Mouse (Mus musculus) forebrain, embryonic 15.5 days (tissue): Measurements from ENCODE around the gene Klk1. TPM values are rescaled to one million over a fixed set of nuclear protein-coding genes. Genes with fewer than 3 reads are reported as not detected.
A peak's percentile ranks its signal among the peaks of the same experiment; 100 is the strongest.
"Not testable (repeated sequence)": the region's sequence is repeated elsewhere in the genome, so short reads cannot be mapped to it uniquely, and the experiment has no call there.

Source experiments
- ATAC-seq: fragments of 200-750 bp; cut with Nextera tagmentation; replicated peaks from 2 replicates; pipeline ENCODE4 v1.8.0; 2017; ENCODE audit warnings: mild to moderate bottlenecking, moderate TSS enrichment, moderate library complexity
- H3K27ac ChIP-seq: fragments of 300-500 bp; sonication (generic); replicated peaks from 2 replicates; pipeline ENCODE4 v1.5.1; 2015; ENCODE audit warnings: mild to moderate bottlenecking, inconsistent platforms
- H3K27me3 ChIP-seq: fragments of 300-500 bp; sonication (generic); 2 replicates; pipeline ENCODE4 v1.6.1; 2015; ENCODE audit warnings: inconsistent platforms
- H3K36me3 ChIP-seq: fragments of 300-500 bp; sonication (generic); 2 replicates; pipeline ENCODE4 v1.6.1; 2015; ENCODE audit warnings: mild to moderate bottlenecking, inconsistent platforms
- H3K4me1 ChIP-seq: fragments of 300-500 bp; sonication (generic); 2 replicates; pipeline ENCODE4 v1.6.1; 2015; ENCODE audit warnings: inconsistent platforms
- H3K4me2 ChIP-seq: fragments of 300-500 bp; sonication (generic); replicated peaks from 2 replicates; pipeline ENCODE4 v1.6.1; 2015; ENCODE audit warnings: mild to moderate bottlenecking, inconsistent platforms
- H3K4me3 ChIP-seq: fragments of 300-500 bp; sonication (generic); 2 replicates; pipeline ENCODE4 v1.5.1; 2015; ENCODE audit warnings: mild to moderate bottlenecking, inconsistent platforms
- H3K9ac ChIP-seq: fragments of 300-500 bp; sonication (generic); replicated peaks from 2 replicates; pipeline ENCODE4 v1.6.1; 2015; ENCODE audit warnings: mild to moderate bottlenecking, inconsistent platforms
- H3K9me3 ChIP-seq: fragments of 300-500 bp; sonication (generic); 2 replicates; pipeline ENCODE4 v1.6.1; 2016; ENCODE audit warnings: inconsistent platforms
- WGBS: fragments of 180-500 bp; shearing (Covaris S2); methylation state at CpG from one replicate; pipeline ENCODE4 v1.1.7; 2015; ENCODE audit warnings: mixed read lengths; 5-methylcytosine and 5-hydroxymethylcytosine counted together
- polyA plus RNA-seq: library from polyadenylated mRNA; unstranded; fragments of >200 nt; fragmentation: Nextera tagmentation; extraction: Ambion mirVana; gene quantifications from 2 replicates; pipeline ENCODE4 v1.2.1, GENCODE M21; 2015

The Klk1 gene
- polyA plus RNA-seq, 1 experiment from 2014 or later = not detected

DNA sequence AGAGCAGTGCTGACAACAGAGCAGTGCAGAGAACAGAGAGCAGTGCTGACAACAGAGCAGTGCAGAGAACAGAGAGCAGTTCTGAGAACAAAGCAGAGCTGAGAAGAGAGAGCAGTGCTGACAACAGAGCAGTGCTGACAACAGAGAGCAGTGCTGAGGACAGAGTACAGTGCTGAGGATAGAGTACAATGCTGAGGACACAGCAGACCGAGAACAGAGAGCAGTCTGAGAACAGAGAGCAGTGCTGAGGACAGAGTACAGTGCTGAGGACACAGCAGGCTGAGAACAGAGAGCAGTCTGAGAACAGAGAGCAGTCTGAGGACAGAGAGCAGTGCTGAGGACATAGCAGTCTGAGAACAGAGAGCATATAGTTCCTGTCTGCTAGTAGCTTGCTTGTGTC, 15.6 kb downstream of the Klk1 start:
- H3K36me3 ChIP-seq = no peaks in the 10 kb centered on the region
- no peak overlapping the region for H3K4me2 ChIP-seq
- H3K9me3 ChIP-seq = no peaks in the 10 kb centered on the region
- no peak overlapping the region for H3K27ac ChIP-seq
- WGBS = 70% methylated on average over 1 of the region's 1 CpGs
- peaks cover 7% of the 10 kb centered on the region for H3K4me1 ChIP-seq
- ATAC-seq = no peak
- no peak overlapping the region for H3K9ac ChIP-seq
- no peaks in the 10 kb centered on the region; the same call in 1 of the 2 replicates for H3K27me3 ChIP-seq
- H3K4me3 ChIP-seq = no peak overlapping the region

DNA sequence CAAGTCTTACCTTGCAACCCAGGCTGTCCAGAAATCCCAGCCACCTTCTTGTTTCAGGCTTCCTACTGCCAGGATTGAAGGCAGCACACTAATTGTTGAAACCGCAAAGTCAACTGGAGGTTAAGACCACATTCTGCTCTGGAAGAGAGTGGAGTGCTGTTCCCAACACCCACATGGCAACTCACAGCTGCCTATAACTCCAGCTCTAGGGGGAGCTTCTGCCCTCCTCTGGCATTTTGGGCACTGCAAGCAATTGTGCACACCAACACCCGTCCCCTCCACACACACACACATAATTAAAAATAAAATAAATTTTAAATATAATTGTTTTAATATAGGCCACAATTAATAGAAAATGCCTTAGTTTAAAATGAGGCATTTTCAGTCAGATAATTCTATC, 16.0 kb downstream of the Klk1 start:
- H3K36me3 ChIP-seq = no peaks in the 10 kb centered on the region
- no peak overlapping the region for H3K27ac ChIP-seq
- H3K9ac ChIP-seq = no peak overlapping the region
- no peaks in the 10 kb centered on the region for H3K9me3 ChIP-seq
- ATAC-seq = no peak
- no peak overlapping the region for H3K4me3 ChIP-seq
- 71% methylated on average over 2 of the region's 2 CpGs for WGBS
- no peak overlapping the region for H3K4me2 ChIP-seq
- H3K4me1 ChIP-seq = peaks cover 9% of the 10 kb centered on the region
- H3K27me3 ChIP-seq = no peaks in the 10 kb centered on the region; the same call in 1 of the 2 replicates

DNA sequence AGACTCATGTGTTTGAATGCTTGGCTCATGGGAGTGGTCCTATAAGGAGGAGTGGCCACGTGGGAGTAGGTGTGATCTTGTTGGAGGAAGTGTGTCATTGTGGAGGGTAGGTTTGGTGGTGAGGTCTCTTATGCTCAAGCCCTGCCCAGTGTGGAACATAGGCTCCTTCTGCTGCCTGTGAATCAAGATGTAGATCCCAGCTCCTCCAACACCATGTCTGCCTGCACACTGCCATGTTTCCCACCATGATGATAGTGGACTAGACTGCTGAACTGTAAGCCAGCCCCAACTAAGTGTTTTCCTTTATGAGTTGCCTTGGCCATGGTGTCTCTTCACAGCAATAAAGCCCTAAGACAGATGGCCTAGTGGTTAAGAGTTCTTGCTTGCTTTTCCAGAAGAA, 18.9 kb downstream of the Klk1 start:
- H3K36me3 ChIP-seq = peaks cover 7% of the 10 kb centered on the region; the same call in 1 of the 2 replicates
- no peak overlapping the region for H3K4me2 ChIP-seq
- no peak overlapping the region for H3K4me3 ChIP-seq
- peaks cover 26% of the 10 kb centered on the region for H3K4me1 ChIP-seq
- no peak for ATAC-seq
- no peaks in the 10 kb centered on the region for H3K9me3 ChIP-seq
- 48% methylated on average over 1 of the region's 1 CpGs for WGBS
- H3K27me3 ChIP-seq = no peaks in the 10 kb centered on the region; the same call in 1 of the 2 replicates
- no peak overlapping the region for H3K27ac ChIP-seq
- H3K9ac ChIP-seq = no peak overlapping the region

DNA sequence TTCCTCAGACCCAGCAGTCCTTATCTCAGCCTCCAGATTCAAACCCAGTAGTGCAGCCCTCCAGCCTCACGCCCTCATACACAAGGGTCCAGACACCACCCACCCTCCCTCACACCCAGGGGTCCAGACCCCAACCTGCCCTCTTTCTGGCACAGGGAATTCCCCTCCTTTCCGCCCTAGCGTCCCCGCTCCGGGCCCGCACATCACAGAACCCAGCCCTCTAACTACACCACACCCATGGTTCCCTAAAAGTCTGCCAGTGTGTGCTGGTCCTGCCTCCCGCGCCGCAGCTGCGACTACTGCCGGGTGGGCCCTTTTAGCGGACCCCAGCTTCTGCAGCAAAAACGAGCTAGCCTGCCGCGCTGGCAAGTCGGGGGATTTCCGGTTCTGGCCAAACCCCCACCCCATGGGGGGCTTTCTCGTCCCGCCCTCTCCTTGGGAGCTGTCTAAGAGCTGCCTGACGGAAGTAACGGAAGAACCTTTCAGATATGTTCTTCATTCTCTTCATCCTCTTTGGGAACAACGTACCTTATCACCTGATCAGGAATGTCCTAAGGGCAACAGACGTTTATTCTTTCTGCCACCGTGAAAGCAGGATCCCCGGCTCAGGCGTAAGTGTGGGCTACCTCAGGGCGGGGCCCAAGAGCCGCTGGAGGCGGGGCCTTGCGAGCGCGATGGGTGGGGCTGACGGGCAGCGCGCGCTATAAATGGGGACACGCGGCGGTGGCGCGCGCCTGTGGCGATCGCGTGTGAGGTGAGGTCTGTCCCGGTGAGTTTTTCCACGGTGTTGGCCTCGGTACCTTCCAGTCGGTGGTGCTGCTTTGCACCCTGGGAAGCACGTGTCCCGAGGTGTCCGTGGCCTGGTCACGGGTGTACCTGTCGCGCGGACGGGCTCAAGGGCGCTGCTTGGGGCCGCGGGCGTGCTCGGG, 21.2 kb downstream of the Klk1 start, which contains the start of the genes 1700028J19Rik and 2410002F23Rik:
TSS of gene 1700028J19Rik (minus strand) at position 641 of the 929 bp plus-strand sequence.
TSS of gene 2410002F23Rik (plus strand) at position 668 of the 929 bp plus-strand sequence.
- WGBS = under 1% methylated on average over 62 of the region's 62 CpGs
- H3K9me3 ChIP-seq = no peaks in the 10 kb centered on the region

DNA sequence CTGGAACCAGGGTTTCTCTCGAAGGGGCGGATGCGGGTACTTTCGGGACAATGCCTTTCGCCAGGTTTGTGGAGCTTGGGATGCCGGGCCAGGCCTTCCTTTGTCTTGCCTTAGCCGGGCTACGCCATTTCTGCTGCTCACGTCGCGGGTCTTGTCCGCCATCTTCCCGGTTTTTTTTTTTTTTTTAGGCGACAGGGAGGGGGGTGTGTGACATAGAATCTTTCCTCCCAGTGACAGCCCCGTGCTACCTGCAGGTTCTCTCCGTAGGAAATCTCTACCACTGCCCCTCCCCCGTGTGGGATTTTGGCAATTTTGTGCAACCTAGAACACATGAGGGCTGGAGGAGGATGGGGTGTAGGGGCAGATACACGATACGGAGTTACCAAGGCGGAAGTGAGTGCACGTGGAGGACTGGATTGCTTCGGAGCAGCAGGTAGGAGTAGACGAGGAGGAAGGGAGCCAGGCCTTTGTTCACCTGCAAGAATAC, 21.9 kb downstream of the Klk1 start:
- H3K4me1 ChIP-seq = peaks cover 36% of the 10 kb centered on the region
- H3K4me3 ChIP-seq = peak overlapping the region; percentile 94
- peaks cover 29% of the 10 kb centered on the region for H3K36me3 ChIP-seq
- peak overlapping the region; percentile 91 for H3K9ac ChIP-seq
- ATAC-seq = peak; percentile 36
- no peaks in the 10 kb centered on the region; the same call in 1 of the 2 replicates for H3K27me3 ChIP-seq
- H3K9me3 ChIP-seq = no peaks in the 10 kb centered on the region
- H3K4me2 ChIP-seq = peak overlapping the region; percentile 69
- H3K27ac ChIP-seq = peak overlapping the region; percentile 96
- under 1% methylated on average over 23 of the region's 23 CpGs for WGBS

More for the DNA sequence above, 21.2 kb downstream of the Klk1 start, which contains the start of the genes 1700028J19Rik and 2410002F23Rik:
- Histone ChIP-seq H3K36me3 (peaks cover 27% of the 10 kb centered on the region), H3K4me2 (peak within 1 kb of the TSS; percentile 69), H3K4me1 (peaks cover 36% of the 10 kb centered on the region), H3K9ac (peak within 1 kb of the TSS; percentile 91), H3K27ac (peak within 1 kb of the TSS; percentile 96), H3K4me3 (peak within 1 kb of the TSS; percentile 94), H3K27me3 (no peaks in the 10 kb centered on the region; the same call in 1 of the 2 replicates)
- ATAC-seq = peak; percentile 86

DNA sequence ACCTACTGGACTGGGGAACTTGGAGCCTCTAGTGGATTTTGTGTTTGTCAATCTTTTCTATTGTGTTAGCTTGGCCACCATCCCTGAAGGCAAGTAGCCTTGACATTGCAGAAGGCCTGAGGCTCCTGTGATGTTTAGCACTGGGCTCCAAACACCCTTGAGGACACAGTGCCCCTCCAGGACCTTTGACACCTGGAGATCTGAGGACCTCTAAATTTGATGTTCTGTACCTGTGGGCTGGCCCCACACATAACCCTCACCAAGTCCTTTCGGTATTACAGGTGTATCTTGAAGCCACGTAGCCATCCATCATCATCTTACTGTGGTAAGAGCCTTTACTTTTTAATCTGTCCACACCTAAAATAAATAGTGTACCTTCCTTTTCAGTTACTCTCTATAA, 22.8 kb downstream of the Klk1 start:
- 92% methylated on average over 2 of the region's 2 CpGs for WGBS
- H3K27ac ChIP-seq = no peak overlapping the region
- no peaks in the 10 kb centered on the region for H3K9me3 ChIP-seq
- peak overlapping the region; percentile 91 for H3K9ac ChIP-seq
- ATAC-seq = no peak
- H3K4me3 ChIP-seq = peak overlapping the region; percentile 94
- H3K4me1 ChIP-seq = peaks cover 40% of the 10 kb centered on the region
- peak overlapping the region; percentile 69 for H3K4me2 ChIP-seq
- no peaks in the 10 kb centered on the region; the same call in 1 of the 2 replicates for H3K27me3 ChIP-seq
- H3K36me3 ChIP-seq = peaks cover 38% of the 10 kb centered on the region

DNA sequence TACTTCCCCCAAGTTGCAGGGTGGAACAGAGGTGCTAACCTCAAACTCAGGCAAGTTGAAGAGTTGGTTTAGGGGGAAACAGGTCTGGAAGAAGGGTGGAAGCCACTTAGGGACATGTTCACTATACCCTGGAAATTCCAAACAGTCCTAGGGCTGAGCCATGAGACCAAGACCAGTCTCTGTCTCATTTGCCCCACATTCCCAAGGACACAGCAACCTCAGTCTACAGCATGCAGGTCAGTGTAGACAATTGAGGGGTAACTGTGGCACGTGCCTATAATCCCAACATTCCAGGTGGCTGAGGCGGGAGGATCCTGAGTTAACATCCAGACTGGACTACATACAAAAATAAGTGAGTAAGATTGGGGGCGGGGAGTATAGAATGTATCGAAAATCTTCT, 24.1 kb downstream of the Klk1 start:
- Histone ChIP-seq H3K4me1 (peaks cover 40% of the 10 kb centered on the region), H3K27me3 (no peaks in the 10 kb centered on the region), H3K9me3 (no peaks in the 10 kb centered on the region), H3K36me3 (peaks cover 45% of the 10 kb centered on the region), H3K4me3 (no peak overlapping the region), H3K4me2 (no peak overlapping the region), H3K9ac (no peak overlapping the region), H3K27ac (no peak overlapping the region)
- WGBS = 93% methylated on average over 4 of the region's 4 CpGs
- ATAC-seq = no peak

DNA sequence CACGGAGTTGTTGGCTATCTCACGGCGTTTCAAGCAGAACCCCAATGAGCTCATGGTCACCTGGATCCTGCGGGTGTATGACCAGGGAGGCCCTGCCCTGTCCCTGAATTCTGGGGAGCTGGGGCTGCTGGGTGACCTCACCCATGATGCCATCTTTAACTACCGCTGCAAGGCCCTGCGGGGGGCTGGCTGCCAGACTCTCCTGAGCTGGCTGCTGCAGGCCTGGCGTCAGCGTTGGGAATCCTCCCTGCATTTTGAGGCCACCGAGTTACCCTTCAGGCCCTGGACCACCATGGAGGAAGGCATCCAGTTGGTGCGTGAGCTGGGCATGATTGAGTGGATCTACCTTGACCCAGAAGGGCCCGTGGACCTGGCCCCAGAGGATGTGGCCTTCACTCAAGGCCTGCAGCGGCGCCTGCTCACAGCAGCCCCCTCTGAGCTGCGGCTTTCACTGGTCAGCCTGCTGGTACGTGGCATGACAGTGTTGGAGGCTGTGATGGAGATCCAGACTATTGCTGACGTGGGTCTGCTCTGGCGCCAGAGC, 25.6 kb downstream of the Klk1 start:
- ATAC-seq, H3K4me3 ChIP-seq, H3K27me3 ChIP-seq, H3K4me2 ChIP-seq, H3K9me3 ChIP-seq, H3K9ac ChIP-seq, H3K27ac ChIP-seq: not testable (repeated sequence)
- H3K36me3 ChIP-seq = peaks cover 49% of the 10 kb centered on the region
- 88% methylated on average over 17 of the region's 17 CpGs for WGBS
- peaks cover 32% of the 10 kb centered on the region for H3K4me1 ChIP-seq

DNA sequence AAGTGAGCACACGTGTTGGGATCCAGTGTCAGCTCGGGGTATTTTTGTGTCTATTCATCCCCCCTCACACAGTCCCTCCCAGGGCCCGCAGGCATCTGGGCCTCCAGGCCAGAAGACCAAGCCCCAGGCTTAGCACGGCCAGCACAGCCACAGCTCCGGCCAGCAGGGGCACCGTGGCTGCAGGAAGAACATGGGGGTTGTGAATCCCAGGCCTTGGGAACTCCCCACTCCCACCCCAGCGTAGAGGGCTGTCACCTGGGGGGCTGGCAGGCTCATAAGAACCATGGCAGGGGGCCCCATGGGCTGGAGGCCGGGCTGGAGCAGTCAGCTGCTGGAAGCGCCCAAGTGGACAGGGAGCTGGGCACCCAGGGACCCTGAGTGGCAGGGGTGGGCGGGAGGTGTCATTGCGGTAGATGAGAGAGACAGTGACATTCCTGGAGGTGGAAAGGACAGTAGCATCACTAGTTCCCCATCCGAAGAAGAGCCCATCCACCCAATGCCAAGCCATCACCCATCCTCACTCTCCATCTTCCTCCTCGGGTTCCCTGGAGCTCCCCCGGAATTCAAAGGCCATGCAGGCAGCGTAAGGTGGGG, 28.0 kb downstream of the Klk1 start:
- Histone ChIP-seq H3K36me3 (peaks cover 50% of the 10 kb centered on the region), H3K4me2 (no peak overlapping the region), H3K4me1 (peaks cover 22% of the 10 kb centered on the region), H3K4me3 (no peak overlapping the region), H3K27ac (no peak overlapping the region), H3K9me3 (no peaks in the 10 kb centered on the region), H3K27me3 (no peaks in the 10 kb centered on the region), H3K9ac (no peak overlapping the region)
- ATAC-seq = 0 out of 2 replicates have a peak, but pooled peaks have one; percentile 10
- 66% methylated on average over 15 of the region's 15 CpGs for WGBS

DNA sequence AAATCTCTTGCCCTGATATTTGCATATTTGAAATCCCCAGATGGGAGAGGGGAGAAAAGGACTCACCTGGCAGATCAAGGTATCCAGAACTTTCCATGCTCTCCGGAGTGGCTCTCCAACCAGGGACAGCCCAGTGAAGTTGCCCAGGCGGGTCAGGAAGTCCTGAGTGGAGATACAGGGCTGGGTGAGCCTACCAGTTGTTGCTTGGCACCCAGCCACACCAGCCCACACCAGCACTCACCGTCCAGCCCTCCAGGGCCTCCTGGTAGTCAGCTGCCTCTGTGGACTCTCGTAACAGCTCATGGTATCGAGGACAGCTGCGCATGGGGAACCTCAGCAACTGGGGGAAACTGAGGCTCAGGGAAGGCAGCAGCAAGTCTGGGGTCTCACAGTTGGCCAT, 29.8 kb downstream of the Klk1 start:
- Histone ChIP-seq H3K36me3 (peaks cover 35% of the 10 kb centered on the region), H3K4me2 (no peak overlapping the region), H3K4me1 (peaks cover 6% of the 10 kb centered on the region; the same call in 1 of the 2 replicates), H3K4me3 (no peak overlapping the region), H3K27ac (no peak overlapping the region), H3K9me3 (no peaks in the 10 kb centered on the region), H3K27me3 (no peaks in the 10 kb centered on the region), H3K9ac (no peak overlapping the region)
- no peak for ATAC-seq
- WGBS = 85% methylated on average over 6 of the region's 6 CpGs

DNA sequence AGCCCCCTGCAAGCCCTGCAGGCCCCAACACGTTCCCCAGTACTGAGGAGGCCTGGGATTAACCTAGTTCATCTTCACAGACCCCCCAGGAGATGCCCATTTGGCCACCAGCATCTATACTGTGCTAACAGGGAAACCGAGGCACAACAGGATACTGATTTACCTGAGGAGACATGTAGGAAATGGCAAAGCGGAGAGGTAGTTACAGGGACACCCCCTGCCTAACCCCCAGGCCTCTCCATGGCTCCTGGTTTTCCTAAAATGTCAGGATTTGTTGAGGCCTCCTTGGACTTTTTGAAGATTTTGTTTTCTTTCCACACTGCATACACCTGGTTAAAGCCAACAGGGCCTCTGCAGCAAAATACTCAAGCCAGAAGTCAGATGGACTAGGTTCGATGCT, 32.1 kb downstream of the Klk1 start, which contains the start of gene Acp4:
TSS of gene Acp4 (minus strand) at position 101 of the 400 bp plus-strand sequence.
- peaks cover 19% of the 10 kb centered on the region for H3K36me3 ChIP-seq
- 85% methylated on average over 4 of the region's 4 CpGs for WGBS
- H3K4me3 ChIP-seq = no peak within 1 kb of the TSS
- peaks cover 1% of the 10 kb centered on the region; the same call in 1 of the 2 replicates for H3K4me1 ChIP-seq
- no peak for ATAC-seq
- H3K4me2 ChIP-seq = no peak within 1 kb of the TSS
- H3K27ac ChIP-seq = no peak within 1 kb of the TSS
- no peaks in the 10 kb centered on the region for H3K27me3 ChIP-seq
- H3K9me3 ChIP-seq = no peaks in the 10 kb centered on the region
- no peak within 1 kb of the TSS for H3K9ac ChIP-seq
